Mouse (Mus musculus): ENCODE results near the gene Mrpl36.

GRCm38 (mm10) chr13:73306430-73306829 lies 21.9 kb upstream of the Mrpl36 start:
- TF ChIP-seq NELFE (IDR thresholded peaks at IDR 0.05; ENCODE audit: low read depth, low read length) (no peak), RAD21 (IDR thresholded peaks at IDR 0.05; ENCODE audit: low read depth, low read length) (no peak), EP300 (IDR thresholded peaks at IDR 0.05; ENCODE audit: low read depth in 1 of 2, low read length in 2 of 2) (no peak), CTCF (IDR thresholded peaks at IDR 0.05 in 2 of 3, conservative IDR thresholded peaks at IDR 0.05 in 1 of 3; ENCODE audit: control insufficient read depth in 1 of 3, insufficient read depth in 1 of 3, low read depth in 2 of 3, low read length in 3 of 3, poor library complexity in 1 of 3, severe bottlenecking in 1 of 3) (no peak), ZC3H11A (IDR thresholded peaks at IDR 0.05; ENCODE audit: low read depth, low read length) (no peak), MXI1 (IDR thresholded peaks at IDR 0.05; ENCODE audit: low read depth, low read length) (no peak), SIN3A (IDR thresholded peaks at IDR 0.05; ENCODE audit: low read length) (no peak), CHD2 (IDR thresholded peaks at IDR 0.05; ENCODE audit: low read length) (no peak), ZMIZ1 (IDR thresholded peaks at IDR 0.05; ENCODE audit: low read depth, low read length) (no peak), E2F4 (IDR thresholded peaks at IDR 0.05; ENCODE audit: borderline replicate concordance, low read depth, low read length) (no peak), MEF2A (IDR thresholded peaks at IDR 0.05; ENCODE audit: extremely low read depth, insufficient replicate concordance, low read depth, low read length, poor library complexity, severe bottlenecking) (no peak)
